Mouse (Mus musculus) embryonic facial prominence, embryonic 15.5 days (tissue): ENCODE data around the gene Ppox. TPM values are rescaled to one million over a fixed set of nuclear protein-coding genes. Genes with fewer than 3 reads are reported as not detected.

Experiments
- ATAC-seq: fragments of 200-750 bp; cut with Nextera tagmentation; 2 replicates; pipeline ENCODE4 v1.8.0; 2017; ENCODE audit warnings: low read depth, moderate TSS enrichment; ENCODE audit not compliant: insufficient number of reproducible peaks, low FRiP score, low TSS enrichment
- H3K27ac ChIP-seq: fragments of 300-500 bp; sonication (generic); replicated peaks from 2 replicates; pipeline ENCODE4 v1.5.1; 2015; ENCODE audit warnings: mild to moderate bottlenecking, inconsistent platforms
- H3K27me3 ChIP-seq: fragments of 300-500 bp; sonication (generic); 2 replicates; pipeline ENCODE4 v1.6.1; 2015; ENCODE audit warnings: inconsistent platforms
- H3K36me3 ChIP-seq: fragments of 300-500 bp; sonication (generic); 2 replicates; pipeline ENCODE4 v1.6.1; 2015; ENCODE audit warnings: mild to moderate bottlenecking, inconsistent platforms
- H3K4me1 ChIP-seq: fragments of 300-500 bp; sonication (generic); 2 replicates; pipeline ENCODE4 v1.6.1; 2015; ENCODE audit warnings: inconsistent platforms
- H3K4me2 ChIP-seq: fragments of 300-500 bp; sonication (generic); replicated peaks from 2 replicates; pipeline ENCODE4 v1.6.1; 2015; ENCODE audit warnings: mild to moderate bottlenecking, inconsistent platforms
- H3K4me3 ChIP-seq: fragments of 300-500 bp; sonication (generic); replicated peaks from 2 replicates; pipeline ENCODE4 v1.5.1; 2015; ENCODE audit warnings: mild to moderate bottlenecking, inconsistent platforms
- H3K9ac ChIP-seq: fragments of 300-500 bp; sonication (generic); 2 replicates; pipeline ENCODE4 v1.6.1; 2015; ENCODE audit warnings: inconsistent platforms
- H3K9me3 ChIP-seq: fragments of 300-500 bp; sonication (generic); replicated peaks from 2 replicates; pipeline ENCODE4 v1.6.1; 2016; ENCODE audit warnings: inconsistent platforms
- WGBS: fragments of 180-500 bp; shearing (Covaris S2); methylation state at CpG from one replicate; pipeline ENCODE4 v1.1.7; 2015; 5-methylcytosine and 5-hydroxymethylcytosine counted together
- polyA plus RNA-seq: library from polyadenylated mRNA; unstranded; fragments of >200 nt; fragmentation: Nextera tagmentation; extraction: Ambion mirVana; gene quantifications from 2 replicates; pipeline ENCODE4 v1.2.1, GENCODE M21; 2015

Gene Ppox
- polyA plus RNA-seq, 1 experiment from 2014 or later = 58.2 TPM

- Histone ChIP-seq H3K27me3 (no peaks in the 10 kb centered on the region), H3K9ac (no peak overlapping the region), H3K36me3 (peaks cover 63% of the 10 kb centered on the region), H3K4me2 (no peak overlapping the region), H3K27ac (no peak overlapping the region), H3K4me3 (no peak overlapping the region), H3K9me3 (no peaks in the 10 kb centered on the region), H3K4me1 (peaks cover 21% of the 10 kb centered on the region)
- WGBS = 93% methylated on average over 14 of the region's 14 CpGs
- ATAC-seq = no peak
Measured at GRCm38 (mm10) chr1:171276110-171276748, 4.8 kb downstream of the Ppox start.

GRCm38 (mm10) chr1:171275144-171275734, 5.7 kb downstream of the Ppox start:
- no peaks in the 10 kb centered on the region for H3K9me3 ChIP-seq
- ATAC-seq = no peak
- no peak overlapping the region for H3K9ac ChIP-seq
- peaks cover 26% of the 10 kb centered on the region for H3K4me1 ChIP-seq
- whole genome bisulfite sequencing = 76% methylated on average over 11 of the region's 11 CpGs
- H3K4me2 ChIP-seq = no peak overlapping the region
- H3K36me3 ChIP-seq = peaks cover 63% of the 10 kb centered on the region
- H3K27ac ChIP-seq = no peak overlapping the region; the same call in 1 of the 2 replicates
- H3K27me3 ChIP-seq = no peaks in the 10 kb centered on the region
- no peak overlapping the region for H3K4me3 ChIP-seq

GRCm38 (mm10) chr1:171274171-171274570, 6.8 kb downstream of the Ppox start:
- H3K9ac ChIP-seq = no peak overlapping the region
- no peak overlapping the region for H3K27ac ChIP-seq
- peaks cover 63% of the 10 kb centered on the region for H3K36me3 ChIP-seq
- WGBS = 93% methylated on average over 12 of the region's 12 CpGs
- no peak overlapping the region for H3K4me3 ChIP-seq
- H3K4me1 ChIP-seq = peaks cover 22% of the 10 kb centered on the region
- H3K4me2 ChIP-seq = no peak overlapping the region
- H3K9me3 ChIP-seq = no peaks in the 10 kb centered on the region
- no peak for ATAC-seq
- no peaks in the 10 kb centered on the region for H3K27me3 ChIP-seq

- Histone ChIP-seq H3K4me3 (peak overlapping the region; percentile 9; the same call in 1 of the 2 replicates), H3K27ac (no peak overlapping the region), H3K4me2 (peak overlapping the region; percentile 94; the same call in 1 of the 2 replicates)
Measured at GRCm38 (mm10) chr1:171272086-171272485, 8.9 kb downstream of the Ppox start.

GRCm38 (mm10) chr1:171271622-171272021, 9.4 kb downstream of the Ppox start:
- H3K4me3 ChIP-seq = peak overlapping the region; percentile 83; the same call in 1 of the 2 replicates
- H3K9me3 ChIP-seq = no peaks in the 10 kb centered on the region
- H3K4me1 ChIP-seq = peaks cover 22% of the 10 kb centered on the region
- ATAC-seq = no peak
- H3K27ac ChIP-seq = no peak overlapping the region
- H3K9ac ChIP-seq = no peak overlapping the region
- H3K36me3 ChIP-seq = peaks cover 42% of the 10 kb centered on the region
- no peaks in the 10 kb centered on the region for H3K27me3 ChIP-seq
- 62% methylated on average over 10 of the region's 10 CpGs for WGBS
- H3K4me2 ChIP-seq = peak overlapping the region; percentile 94

More at GRCm38 (mm10) chr1:171272086-171272485, 8.9 kb downstream of the Ppox start:
- Histone ChIP-seq H3K27me3 (no peaks in the 10 kb centered on the region), H3K9ac (no peak overlapping the region), H3K36me3 (peaks cover 46% of the 10 kb centered on the region), H3K9me3 (no peaks in the 10 kb centered on the region), H3K4me1 (peaks cover 22% of the 10 kb centered on the region)
- 86% methylated on average over 3 of the region's 3 CpGs for WGBS
- ATAC-seq = no peak

GRCm38 (mm10) chr1:171271196-171271595, 9.8 kb downstream of the Ppox start:
- 39% methylated on average over 9 of the region's 9 CpGs for WGBS
- H3K4me2 ChIP-seq = peak overlapping the region; percentile 94
- H3K27ac ChIP-seq = 0 out of 2 replicates have a peak overlapping the region, but pooled peaks have one; percentile 79
- H3K9ac ChIP-seq = peak overlapping the region; percentile 65
- peak overlapping the region; percentile 83 for H3K4me3 ChIP-seq
- no peak for ATAC-seq
- no peaks in the 10 kb centered on the region for H3K9me3 ChIP-seq
- H3K27me3 ChIP-seq = no peaks in the 10 kb centered on the region
- H3K4me1 ChIP-seq = peaks cover 22% of the 10 kb centered on the region
- H3K36me3 ChIP-seq = peaks cover 37% of the 10 kb centered on the region

- peak overlapping the region; percentile 83 for H3K4me3 ChIP-seq
- peak overlapping the region; percentile 79 for H3K27ac ChIP-seq
- peaks cover 31% of the 10 kb centered on the region for H3K36me3 ChIP-seq
- H3K9me3 ChIP-seq = no peaks in the 10 kb centered on the region
- peak; percentile 73 for ATAC-seq
- H3K9ac ChIP-seq = peak overlapping the region; percentile 65
- H3K4me2 ChIP-seq = peak overlapping the region; percentile 94
- WGBS = under 1% methylated on average over 19 of the region's 19 CpGs
- H3K4me1 ChIP-seq = peaks cover 22% of the 10 kb centered on the region
- no peaks in the 10 kb centered on the region for H3K27me3 ChIP-seq
Measured at GRCm38 (mm10) chr1:171270573-171270900, 10.4 kb downstream of the Ppox start.

- Histone ChIP-seq H3K27me3 (no peaks in the 10 kb centered on the region), H3K27ac (peak within 1 kb of the TSS; percentile 79), H3K4me3 (peak within 1 kb of the TSS; percentile 83), H3K36me3 (peaks cover 25% of the 10 kb centered on the region), H3K9me3 (no peaks in the 10 kb centered on the region), H3K9ac (peak within 1 kb of the TSS; percentile 65), H3K4me2 (peak within 1 kb of the TSS; percentile 94), H3K4me1 (peaks cover 22% of the 10 kb centered on the region)
- 2% methylated on average over 36 of the region's 36 CpGs for WGBS
- ATAC-seq = peak; percentile 91
Measured at GRCm38 (mm10) chr1:171269848-171270572, 11.0 kb downstream of the Ppox start, which contains the start of gene B4galt3. Gene B4galt3 (plus strand): TSS chr1:171270328.

GRCm38 (mm10) chr1:171268341-171268740, 12.6 kb downstream of the Ppox start:
- H3K4me2 ChIP-seq = no peak overlapping the region
- H3K9me3 ChIP-seq = no peaks in the 10 kb centered on the region
- peaks cover 26% of the 10 kb centered on the region for H3K4me1 ChIP-seq
- no peaks in the 10 kb centered on the region for H3K27me3 ChIP-seq
- H3K9ac ChIP-seq = no peak overlapping the region
- WGBS = 55% methylated on average over 1 of the region's 1 CpGs
- no peak overlapping the region for H3K27ac ChIP-seq
- H3K36me3 ChIP-seq = peaks cover 9% of the 10 kb centered on the region
- no peak overlapping the region for H3K4me3 ChIP-seq
- no peak for ATAC-seq

GRCm38 (mm10) chr1:171265971-171266744, 14.8 kb downstream of the Ppox start:
- Histone ChIP-seq H3K9ac (no peak overlapping the region), H3K4me1 (peaks cover 28% of the 10 kb centered on the region), H3K9me3 (no peaks in the 10 kb centered on the region), H3K27ac (no peak overlapping the region), H3K4me2 (no peak overlapping the region), H3K27me3 (no peaks in the 10 kb centered on the region), H3K36me3 (no peaks in the 10 kb centered on the region), H3K4me3 (no peak overlapping the region)
- ATAC-seq = no peak
- 31% methylated on average over 4 of the region's 4 CpGs for WGBS
